Mouse (Mus musculus) CD4-positive, CD25-positive, alpha-beta regulatory T cell, adult 2 months (primary cell): ENCODE measurements at regions not wholly inside any gene's neighbourhood (a gene's known extent, or its start where the extent isn't known, plus 50 kb on each side); places are given as distances from the start of the nearest gene placed in this dataset.
A peak's percentile ranks its signal among the peaks of the same experiment; 100 is the strongest.

ENCODE experiments used
- DNase-seq: peaks from one replicate; pipeline ENCODE4 v3.0.0-alpha.2; 2012; ENCODE audit warnings: low read depth, low spot score

GRCm38 (mm10) chr9:43465731-43466330 lies 155.2 kb downstream of the Trim29 start:
- no peak for DNase-seq

GRCm38 (mm10) chr9:43466883-43467282 lies 156.2 kb downstream of the Trim29 start:
- DNase-seq, result no peak

- DNase-seq, result no peak
Measured at GRCm38 (mm10) chr9:43469215-43469614, 158.6 kb downstream of the Trim29 start.

GRCm38 (mm10) chr9:43472231-43472630 lies 161.6 kb downstream of the Trim29 start:
- no peak for DNase-seq

GRCm38 (mm10) chr9:43473164-43473563 lies 162.5 kb downstream of the Trim29 start:
- DNase-seq, result no peak

DNA sequence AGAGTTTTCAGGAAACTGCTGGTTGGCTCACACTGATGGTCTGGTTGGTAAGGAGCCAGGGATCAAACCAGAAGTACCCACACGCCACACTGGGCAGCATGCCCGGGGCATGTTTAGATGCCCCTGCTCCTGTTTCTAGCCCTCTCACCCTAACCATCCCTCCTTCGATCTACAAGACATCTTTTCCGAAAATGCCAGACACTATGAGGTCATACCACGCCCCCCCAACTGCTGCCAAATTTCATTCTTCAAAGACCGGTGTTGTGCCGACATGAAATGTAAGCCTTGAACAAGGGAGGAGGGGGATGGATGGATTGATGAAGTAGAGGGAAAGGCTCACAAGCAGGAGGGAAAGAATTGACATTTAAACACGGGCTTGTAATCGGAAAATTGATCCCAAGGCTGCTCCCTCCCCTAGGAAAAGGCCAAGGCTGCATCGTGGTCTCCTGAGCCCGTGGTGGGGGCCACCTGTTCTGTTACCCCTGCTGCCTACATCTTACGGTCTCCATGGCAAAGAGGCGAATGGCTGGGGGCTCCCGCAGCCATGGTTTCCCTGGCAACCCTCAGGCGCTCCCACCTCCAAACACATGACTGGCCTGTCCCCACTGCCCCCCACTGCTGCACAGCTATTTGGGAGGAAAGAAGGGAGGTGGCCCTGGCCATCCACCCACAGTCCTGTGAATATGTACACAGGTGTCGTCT lies 163.1 kb downstream of the Trim29 start:
- no peak for DNase-seq

- no peak for DNase-seq
Measured at GRCm38 (mm10) chr9:43474303-43474643, 163.6 kb downstream of the Trim29 start.

- no peak for DNase-seq
Measured at GRCm38 (mm10) chr9:43480826-43481591, 170.4 kb downstream of the Trim29 start.

- DNase-seq, result no peak
Measured at GRCm38 (mm10) chr9:43482101-43483090, 171.7 kb downstream of the Trim29 start.

DNA sequence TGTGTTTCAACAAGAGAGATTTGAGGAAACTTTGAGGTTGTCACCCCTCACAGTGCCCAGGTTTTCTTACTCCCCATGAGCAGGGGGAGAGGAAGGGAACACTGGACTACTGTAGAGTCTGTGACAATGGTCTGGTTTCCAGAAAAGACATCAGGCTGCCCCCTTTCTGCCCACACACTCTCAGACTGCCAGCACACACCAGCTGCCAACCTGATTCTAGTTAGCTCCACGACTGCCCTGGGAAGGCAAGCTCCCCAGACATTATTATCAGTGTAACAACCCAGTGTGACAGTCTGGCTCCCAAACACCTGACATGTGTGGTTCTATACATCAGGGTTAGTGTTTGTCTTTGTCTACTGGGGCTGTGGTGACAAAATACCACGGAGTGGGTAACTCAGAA lies 172.5 kb downstream of the Trim29 start:
- no peak for DNase-seq

GRCm38 (mm10) chr9:43483906-43484305 lies 173.3 kb downstream of the Trim29 start:
- no peak for DNase-seq

DNA sequence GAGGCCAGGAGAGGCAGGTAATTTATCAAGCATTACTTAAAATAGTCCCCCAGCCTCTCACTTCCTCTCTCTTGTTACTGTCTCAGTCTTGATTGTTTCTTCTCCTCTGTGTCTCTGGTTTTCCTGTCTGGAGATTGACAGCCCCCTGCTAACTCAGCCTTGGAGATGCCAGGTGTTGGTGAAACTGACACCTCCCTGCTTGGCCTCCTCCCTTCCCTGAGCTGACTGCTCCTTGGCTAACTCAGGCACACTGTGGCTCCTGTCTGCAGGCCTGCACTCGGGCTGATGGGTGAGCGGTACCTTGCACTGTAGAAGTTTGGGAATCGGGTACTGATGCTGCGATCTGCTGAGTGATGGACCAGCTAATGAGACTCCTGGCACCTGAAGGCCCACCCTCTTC lies 176.1 kb downstream of the Trim29 start:
- no peak for DNase-seq

DNA sequence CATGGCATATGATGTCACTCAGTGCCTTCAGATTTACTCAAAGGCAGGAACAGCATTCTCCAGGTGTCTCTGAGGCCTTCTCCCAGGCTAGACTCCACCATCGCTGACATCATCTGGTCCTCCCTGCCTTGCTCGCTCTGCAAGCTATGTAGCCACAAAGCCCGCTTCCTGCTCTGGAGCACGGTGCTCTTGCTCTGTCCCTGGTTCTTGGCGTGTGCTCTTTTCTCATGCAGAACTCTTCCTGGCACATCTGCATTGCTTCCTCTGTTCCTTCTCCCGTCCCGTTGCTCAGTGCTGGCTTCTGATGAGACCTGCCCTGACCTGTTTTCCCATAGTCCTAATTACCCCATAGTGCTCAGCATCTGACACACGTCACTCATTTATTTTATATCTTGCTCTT lies 178.6 kb downstream of the Trim29 start:
- DNase-seq, result no peak

DNA sequence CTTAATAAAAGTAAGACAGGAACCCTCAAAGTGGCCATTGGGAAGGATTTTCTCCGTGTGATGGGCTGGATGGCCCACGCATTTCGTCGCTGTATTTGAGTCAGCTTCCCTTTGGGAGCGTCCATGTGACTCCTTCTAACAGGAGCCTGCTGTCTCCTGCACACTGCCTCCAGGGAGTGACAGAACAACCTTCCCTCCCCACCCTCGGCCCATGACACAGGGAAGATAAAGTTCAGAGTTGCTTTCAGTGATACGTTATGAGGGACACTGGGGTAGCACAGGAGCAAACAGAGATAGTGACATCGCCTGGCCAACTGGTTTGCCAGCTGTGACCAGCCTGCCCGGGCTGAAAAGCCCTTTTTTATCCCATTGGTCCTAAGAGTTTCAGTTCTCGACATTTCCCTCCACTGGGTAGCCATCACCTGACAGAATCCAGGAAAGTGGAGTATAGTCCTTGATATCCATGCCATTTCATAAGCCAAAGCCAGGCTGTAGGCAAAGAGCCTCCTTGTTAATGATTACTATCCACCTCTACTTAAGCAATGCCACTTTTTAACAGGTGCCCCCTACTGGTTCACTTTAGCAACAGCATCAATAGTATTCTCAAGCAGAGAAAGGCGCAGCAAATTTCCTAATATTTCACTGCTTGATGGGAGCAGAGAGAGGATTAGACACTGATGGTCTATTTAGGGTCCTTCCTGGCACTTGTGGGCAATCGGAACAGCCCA lies 180.5 kb downstream of the Trim29 start:
- peak; percentile 11 for DNase-seq

DNA sequence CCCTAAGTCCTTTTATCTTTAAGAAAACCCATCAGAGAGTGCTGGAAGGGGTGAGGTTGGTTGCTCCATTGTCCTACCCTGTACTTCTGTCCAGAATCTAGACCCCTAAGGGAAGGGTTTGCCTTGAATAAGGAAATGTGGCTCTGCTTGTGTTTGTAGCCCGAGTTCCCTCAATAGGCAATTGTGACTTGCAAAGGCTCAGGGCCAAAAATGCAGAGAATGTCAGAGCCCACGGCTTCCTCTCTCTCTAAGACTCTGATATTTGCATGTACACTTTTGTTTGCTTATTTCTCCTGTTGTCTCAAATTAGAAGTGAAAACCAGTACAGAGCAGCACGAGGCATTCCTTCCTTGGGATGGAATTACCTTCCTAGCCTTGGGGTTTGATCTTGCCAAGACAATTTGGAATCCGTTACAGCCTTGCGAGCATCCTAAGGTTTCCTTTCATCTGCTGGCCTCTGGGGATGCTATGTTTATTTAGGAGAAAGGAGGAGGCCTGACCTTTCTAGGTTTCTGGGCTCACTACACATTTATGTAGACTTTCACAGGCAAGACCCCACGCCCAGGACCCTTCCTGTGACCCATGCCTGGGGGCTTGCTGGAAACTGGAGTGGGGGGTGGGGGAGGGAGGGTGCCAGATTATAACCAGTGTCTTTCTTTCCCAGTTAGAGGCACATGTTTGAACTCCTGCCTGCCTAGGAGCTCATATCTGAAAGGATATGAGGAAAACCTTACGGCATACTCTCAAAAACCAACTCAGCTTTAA lies 181.8 kb downstream of the Trim29 start:
- DNase-seq, result no peak

- no peak for DNase-seq
Measured at GRCm38 (mm10) chr9:43498596-43498995, 187.9 kb downstream of the Trim29 start.

DNA sequence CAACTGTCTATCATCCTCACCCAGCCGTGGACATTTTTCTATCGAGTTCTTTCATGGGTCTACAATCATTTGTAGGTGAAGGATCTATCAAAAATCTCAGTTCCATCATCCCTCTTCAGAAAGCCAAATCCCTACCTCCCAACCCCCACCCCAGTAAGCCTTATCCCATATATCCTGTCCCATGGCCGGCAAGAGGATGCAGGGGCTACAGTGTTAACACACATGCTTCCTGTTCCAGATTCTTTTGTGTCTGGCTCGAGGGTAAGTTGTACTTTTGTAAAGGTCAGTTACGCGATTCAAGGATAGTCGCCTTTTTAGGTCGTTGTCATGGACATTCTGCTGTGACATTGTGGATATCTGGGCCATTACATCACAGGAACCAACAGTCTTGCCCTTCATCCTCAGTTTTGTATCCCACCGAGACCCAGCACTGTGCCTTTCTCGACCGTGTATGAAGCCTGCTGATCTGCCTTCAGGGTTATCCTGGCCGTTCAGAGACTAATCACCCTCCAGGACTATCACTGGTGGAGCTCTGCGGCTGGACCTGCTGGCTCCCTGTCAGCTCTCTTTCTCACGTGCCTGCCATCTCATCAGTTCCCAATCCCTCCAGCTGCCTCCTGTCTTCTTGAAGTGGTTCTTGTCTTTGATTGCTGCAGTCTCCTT lies 193.8 kb downstream of the Trim29 start:
- no peak for DNase-seq

DNA sequence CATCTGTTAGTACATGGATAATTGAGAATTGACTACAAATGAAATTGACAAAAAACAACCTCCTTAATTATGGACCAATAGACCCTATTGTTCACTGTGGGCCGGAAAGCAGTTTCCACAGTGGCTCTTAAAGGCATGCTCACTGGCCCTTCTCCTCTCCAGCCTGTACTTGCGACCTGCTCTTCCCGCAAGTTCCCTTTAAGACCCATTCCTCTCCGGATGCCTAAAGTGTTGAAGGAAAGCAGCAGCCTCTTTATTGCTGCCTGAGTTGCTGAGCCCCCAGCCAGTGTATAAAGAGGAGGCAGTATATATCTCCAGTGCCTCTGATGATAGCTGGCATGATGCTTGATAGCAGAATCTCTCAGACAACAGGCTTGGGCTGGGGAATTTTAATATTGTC lies 195.2 kb downstream of the Trim29 start:
- no peak for DNase-seq

GRCm38 (mm10) chr9:43506276-43506675 lies 195.6 kb downstream of the Trim29 start:
- DNase-seq, result no peak

DNA sequence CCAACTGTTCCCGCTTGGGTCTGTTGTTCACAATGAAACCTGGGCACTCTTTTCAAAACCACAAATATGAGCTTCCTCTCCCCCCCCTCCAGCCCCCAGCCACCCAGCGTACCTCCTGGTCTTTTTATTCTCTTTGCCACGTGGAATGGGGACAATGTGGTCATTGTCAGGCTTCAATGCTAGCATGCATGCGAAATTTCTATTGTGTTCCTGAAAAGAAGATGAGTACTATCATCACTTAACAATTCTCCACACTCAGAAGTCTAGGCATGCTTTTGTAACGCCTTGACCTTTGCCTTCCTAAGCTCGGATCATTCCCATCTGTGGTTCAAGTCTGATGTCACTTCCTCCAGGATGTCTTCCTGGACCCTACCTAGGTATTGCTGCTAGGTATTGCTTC lies 202.2 kb downstream of the Trim29 start:
- DNase-seq, result no peak
